In the genomic region with DNA sequence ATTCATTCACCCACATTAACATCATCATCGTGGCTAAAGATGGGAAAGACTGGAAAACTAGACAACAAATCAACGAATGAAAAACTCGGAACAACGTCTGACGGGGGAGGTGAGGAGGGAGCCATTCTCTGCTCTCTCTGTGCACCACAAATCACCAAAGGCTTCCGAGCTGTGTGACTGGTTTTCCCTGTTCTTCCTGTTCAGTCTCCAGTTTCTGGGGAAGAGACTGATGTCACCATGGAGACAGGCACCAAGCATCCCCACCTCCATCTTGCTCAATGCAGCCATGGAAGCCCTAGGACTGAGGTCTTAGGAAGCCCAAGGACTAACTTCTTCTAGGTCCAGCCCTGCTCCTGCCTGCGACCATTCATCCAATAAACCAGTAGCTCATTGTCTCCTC, we compare ENCODE assay signal across 19 mouse cellular contexts.
DNase-seq lines count a peak whose midpoint lies in the region; ATAC-seq and TF ChIP-seq lines count a peak whose summit lies in the region.
"Had no signal": no experiment of that assay in that cellular context is flagged by ENCODE, and none has a peak within 500 bp of the region (broad histone marks: within the 10 kb centered on the region; RNA-seq: fewer than 3 reads in every experiment).

No protein-coding gene starts in this region.

- no peaks in the 10 kb centered on the region for H3K27me3 ChIP-seq in lung, embryonic 14.5 days (ENCODE audit: insufficient read depth, low read length)
- H3K27me3 ChIP-seq: midbrain, embryonic 13.5 days; neural tube, embryonic 12.5 days had no signal

- no peak for TF ChIP-seq POLR2A in lung, adult 2 months (IDR thresholded peaks at IDR 0.05; ENCODE audit: borderline replicate concordance, extremely low read depth, low read depth, low read length)

- H3K27ac ChIP-seq in lung, embryonic 14.5 days (ENCODE audit: low read depth), result no peak overlapping the region
- H3K27ac ChIP-seq: midbrain, embryonic 13.5 days; neural tube, embryonic 12.5 days had no signal

- H3K4me3 ChIP-seq in lung, embryonic 14.5 days (ENCODE audit: low read depth, low read length), result no peak overlapping the region
- no peak overlapping the region for H3K4me3 ChIP-seq in lung, adult 2 months (replicated peaks; ENCODE audit: extremely low read depth, low read depth, low read length)
- H3K4me3 ChIP-seq: midbrain, embryonic 13.5 days; neural tube, embryonic 12.5 days had no signal

- TF ChIP-seq CTCF in lung, embryonic 14.5 days (IDR thresholded peaks at IDR 0.05; ENCODE audit: low read depth), result no peak
- no peak for TF ChIP-seq CTCF in lung, adult 2 months (IDR thresholded peaks at IDR 0.05; ENCODE audit: insufficient read depth, low read length)

- no peaks in the 10 kb centered on the region for H3K9me3 ChIP-seq in lung, embryonic 14.5 days (ENCODE audit: low read depth, low read length)
- H3K9me3 ChIP-seq: midbrain, embryonic 13.5 days; neural tube, embryonic 12.5 days had no signal

- ATAC-seq in lung, embryonic 14.5 days (ENCODE audit: insufficient read depth), result no peak
- ATAC-seq: forebrain, embryonic 14.5 days; midbrain, embryonic 13.5 days had no signal

- H3K36me3 ChIP-seq in lung, embryonic 14.5 days (ENCODE audit: insufficient read depth), result no peaks in the 10 kb centered on the region
- H3K36me3 ChIP-seq: midbrain, embryonic 13.5 days; neural tube, embryonic 12.5 days had no signal

- peak; percentile 59 for DNase-seq in embryo, embryonic 10 days (ENCODE audit: low spot score)
- no peak for DNase-seq in embryo, embryonic 11 days
- peak; percentile 73 for DNase-seq in lung, embryonic 14.5 days
- no peak for DNase-seq in lung, adult 2 months
- DNase-seq in R1 (ENCODE audit: low read depth, low spot score), result peak; percentile 63
- DNase-seq in forelimb bud, embryonic 11.5 days (ENCODE audit: low read depth, low spot score), result peak; percentile 33
- no peak for DNase-seq in cerebellum, postnatal 14 days
- DNase-seq in right cerebral cortex, postnatal 25 days, result no peak
- DNase-seq: cerebellum, adult 11-12 months; cerebellum, postnatal 36 days; gastrocnemius, postnatal 25 days; kidney, adult 2 months; kidney, postnatal 10 days; layer of hippocampus, postnatal 36 days; liver; spleen, adult 18-20 months had no signal

- 64% methylated on average over 7 of the region's 7 CpGs for WGBS in lung, embryonic 14.5 days
- 76% methylated on average over 7 of the region's 7 CpGs for WGBS in lung, adult 2 months

- H3K4me1 ChIP-seq in lung, embryonic 14.5 days (ENCODE audit: insufficient read depth), result peaks cover 46% of the 10 kb centered on the region
- peaks cover 32% of the 10 kb centered on the region for H3K4me1 ChIP-seq in lung, adult 2 months (ENCODE audit: control insufficient read depth, insufficient read depth, low read length)

- no peak overlapping the region for H3K9ac ChIP-seq in lung, embryonic 14.5 days
- H3K9ac ChIP-seq: midbrain, embryonic 13.5 days; neural tube, embryonic 12.5 days had no signal

- H3K4me2 ChIP-seq in lung, embryonic 14.5 days, result no peak overlapping the region
- H3K4me2 ChIP-seq: midbrain, embryonic 13.5 days; neural tube, embryonic 12.5 days had no signal

Comparison
In these comparisons a context has a peak if more than half of its experiments do, and no peak if none do; other contexts are left out.
1. DNase-seq: peak in embryo, embryonic 10 days (single experiment), lung, embryonic 14.5 days (single experiment), R1 (single experiment) and forelimb bud, embryonic 11.5 days (single experiment); none in embryo, embryonic 11 days (single experiment), lung, adult 2 months (single experiment), cerebellum, postnatal 14 days (0 of 2) and right cerebral cortex, postnatal 25 days (single experiment).